Mouse (Mus musculus): ENCODE measurements at regions not wholly inside any gene's neighbourhood (a gene's known extent, or its start where the extent isn't known, plus 50 kb on each side); places are given as distances from the start of the nearest gene placed in this dataset.

GRCm38 (mm10) chr15:62130530-62130929 lies 1207.7 kb upstream of the A1bg start:
- H3K4me1 ChIP-seq (ENCODE audit: control insufficient read depth, insufficient read depth, low read length): peaks cover 2% of the 10 kb centered on the region; the same call in 1 of the 2 replicates
- WGBS: 53% methylated on average over 2 of the region's 4 CpGs

GRCm38 (mm10) chr15:62128546-62129212 lies 1205.9 kb upstream of the A1bg start:
- peaks cover 2% of the 10 kb centered on the region; the same call in 1 of the 2 replicates for H3K4me1 ChIP-seq (ENCODE audit: control insufficient read depth, insufficient read depth, low read length)
- H3K9ac ChIP-seq (replicated peaks; ENCODE audit: low read length): no peak overlapping the region
- no peak overlapping the region for H3K4me3 ChIP-seq (ENCODE audit: low read depth, low read length)
- no peaks in the 10 kb centered on the region for H3K27me3 ChIP-seq (ENCODE audit: control insufficient read depth, insufficient read depth, low read length)
- H3K36me3 ChIP-seq (replicated peaks; ENCODE audit: control insufficient read depth, insufficient read depth, low read depth, low read length): no peaks in the 10 kb centered on the region
- no peaks in the 10 kb centered on the region for H3K9me3 ChIP-seq (replicated peaks; ENCODE audit: control insufficient read depth, low read length)
- WGBS: 48% methylated on average over 11 of the region's 11 CpGs
- no peak overlapping the region for H3K27ac ChIP-seq (replicated peaks; ENCODE audit: low read depth, low read length)
- no peak for ATAC-seq (replicated peaks; ENCODE audit: insufficient number of reproducible peaks, low FRiP score, low TSS enrichment, low read depth)
- DNase-seq (ENCODE audit: low spot score): peak; percentile 25
- H3K4me2 ChIP-seq (ENCODE audit: low read depth, low read length): no peak overlapping the region

More at GRCm38 (mm10) chr15:62130530-62130929, 1207.7 kb upstream of the A1bg start:
- Histone ChIP-seq H3K27ac (replicated peaks; ENCODE audit: low read depth, low read length) (no peak overlapping the region), H3K9me3 (replicated peaks; ENCODE audit: control insufficient read depth, low read length) (no peaks in the 10 kb centered on the region), H3K4me3 (ENCODE audit: low read depth, low read length) (no peak overlapping the region), H3K4me2 (ENCODE audit: low read depth, low read length) (no peak overlapping the region), H3K27me3 (ENCODE audit: control insufficient read depth, insufficient read depth, low read length) (no peaks in the 10 kb centered on the region), H3K36me3 (replicated peaks; ENCODE audit: control insufficient read depth, insufficient read depth, low read depth, low read length) (no peaks in the 10 kb centered on the region), H3K9ac (replicated peaks; ENCODE audit: low read length) (no peak overlapping the region)
- no peak for DNase-seq (ENCODE audit: low spot score)
- ATAC-seq (replicated peaks; ENCODE audit: insufficient number of reproducible peaks, low FRiP score, low TSS enrichment, low read depth): no peak

DNA sequence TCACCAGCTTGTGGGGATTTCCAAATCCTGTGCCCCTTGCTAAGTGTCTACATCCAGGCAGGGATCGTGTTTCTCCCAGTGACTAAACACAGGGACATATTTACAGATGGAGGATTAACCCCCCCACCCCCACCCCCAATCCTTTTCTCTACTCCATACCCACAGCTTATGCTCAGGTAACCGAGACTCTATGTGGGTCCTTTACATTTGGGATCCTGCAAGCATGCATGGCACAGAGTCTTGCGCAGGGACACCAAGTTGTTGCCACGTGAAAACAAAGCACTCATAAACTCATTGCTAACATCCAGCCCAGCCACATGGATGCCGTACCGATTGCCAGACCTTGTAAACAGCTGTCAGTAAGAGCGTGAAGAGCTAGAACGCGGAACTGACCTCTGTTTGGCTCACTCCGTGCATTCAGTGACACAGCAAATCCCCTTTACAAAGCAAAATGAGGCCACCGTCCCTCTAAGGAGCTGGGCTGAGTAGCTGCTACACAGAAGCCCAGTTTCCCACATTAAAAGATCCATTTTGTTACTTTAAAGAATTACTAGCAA lies 1204.9 kb upstream of the A1bg start:
- Histone ChIP-seq H3K4me2 (ENCODE audit: low read depth, low read length) (no peak overlapping the region), H3K4me1 (ENCODE audit: control insufficient read depth, insufficient read depth, low read length) (peaks cover 2% of the 10 kb centered on the region; the same call in 1 of the 2 replicates), H3K9me3 (replicated peaks; ENCODE audit: control insufficient read depth, low read length) (no peaks in the 10 kb centered on the region), H3K27ac (replicated peaks; ENCODE audit: low read depth, low read length) (no peak overlapping the region), H3K4me3 (ENCODE audit: low read depth, low read length) (no peak overlapping the region), H3K27me3 (ENCODE audit: control insufficient read depth, insufficient read depth, low read length) (no peaks in the 10 kb centered on the region), H3K36me3 (replicated peaks; ENCODE audit: control insufficient read depth, insufficient read depth, low read depth, low read length) (no peaks in the 10 kb centered on the region), H3K9ac (replicated peaks; ENCODE audit: low read length) (no peak overlapping the region)
- ATAC-seq (replicated peaks; ENCODE audit: insufficient number of reproducible peaks, low FRiP score, low TSS enrichment, low read depth) (0 out of 2 replicates have a peak, but pooled peaks have one; percentile 36), DNase-seq (ENCODE audit: low spot score) (peak; percentile 36)
- WGBS: 47% methylated on average over 11 of the region's 11 CpGs

DNA sequence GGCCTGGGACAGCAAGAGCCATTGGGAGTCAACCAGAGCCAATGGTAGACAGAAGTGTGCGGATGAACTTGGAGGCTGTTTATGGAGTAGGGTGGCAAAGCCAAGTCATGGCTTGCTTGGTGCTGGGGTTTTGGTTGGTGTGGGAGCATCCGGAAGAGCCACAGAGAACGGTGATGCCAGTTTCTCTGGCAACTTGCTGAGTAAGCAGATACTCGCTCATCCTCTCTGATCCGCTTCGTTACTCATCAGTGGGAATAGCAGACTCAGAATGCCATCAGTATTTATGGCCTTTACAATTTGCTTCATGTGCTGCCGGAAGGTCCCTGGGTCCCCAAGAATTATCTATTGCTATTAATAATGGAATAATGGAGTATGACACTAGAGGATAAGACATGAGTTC lies 1202.9 kb upstream of the A1bg start:
- H3K36me3 ChIP-seq (replicated peaks; ENCODE audit: control insufficient read depth, insufficient read depth, low read depth, low read length): no peaks in the 10 kb centered on the region
- H3K4me1 ChIP-seq (ENCODE audit: control insufficient read depth, insufficient read depth, low read length): peaks cover 2% of the 10 kb centered on the region; the same call in 1 of the 2 replicates
- no peak for ATAC-seq (replicated peaks; ENCODE audit: insufficient number of reproducible peaks, low FRiP score, low TSS enrichment, low read depth)
- H3K9ac ChIP-seq (replicated peaks; ENCODE audit: low read length): no peak overlapping the region
- 92% methylated on average over 7 of the region's 7 CpGs for WGBS
- no peak overlapping the region for H3K4me3 ChIP-seq (ENCODE audit: low read depth, low read length)
- DNase-seq (ENCODE audit: low spot score): no peak
- H3K27me3 ChIP-seq (ENCODE audit: control insufficient read depth, insufficient read depth, low read length): no peaks in the 10 kb centered on the region
- H3K9me3 ChIP-seq (replicated peaks; ENCODE audit: control insufficient read depth, low read length): no peaks in the 10 kb centered on the region
- H3K27ac ChIP-seq (replicated peaks; ENCODE audit: low read depth, low read length): no peak overlapping the region
- no peak overlapping the region for H3K4me2 ChIP-seq (ENCODE audit: low read depth, low read length)

DNA sequence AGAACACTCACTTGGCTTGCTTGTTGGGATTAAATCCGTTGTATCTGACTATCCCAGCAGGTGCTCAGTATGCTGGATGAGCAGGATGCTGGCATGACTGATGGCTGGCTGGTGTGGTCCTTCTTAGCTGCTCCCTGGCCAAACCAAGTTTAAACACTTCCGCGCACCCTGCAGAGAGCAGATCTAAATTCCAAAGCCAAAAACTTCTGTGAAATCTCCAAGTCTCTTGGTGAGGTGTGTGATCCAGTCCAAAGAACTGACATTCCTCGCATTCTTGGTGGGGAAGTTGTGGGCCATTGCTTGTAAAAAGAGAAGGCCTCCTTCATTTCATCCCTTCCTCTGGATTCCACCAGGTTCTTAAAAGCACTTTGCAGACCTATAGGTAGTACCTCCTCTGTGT lies 1200.9 kb upstream of the A1bg start:
- no peak for DNase-seq (ENCODE audit: low spot score)
- H3K4me3 ChIP-seq (ENCODE audit: low read depth, low read length): no peak overlapping the region
- H3K9me3 ChIP-seq (replicated peaks; ENCODE audit: control insufficient read depth, low read length): no peaks in the 10 kb centered on the region
- no peak overlapping the region for H3K27ac ChIP-seq (replicated peaks; ENCODE audit: low read depth, low read length)
- 70% methylated on average over 4 of the region's 4 CpGs for WGBS
- no peak overlapping the region for H3K9ac ChIP-seq (replicated peaks; ENCODE audit: low read length)
- H3K36me3 ChIP-seq (replicated peaks; ENCODE audit: control insufficient read depth, insufficient read depth, low read depth, low read length): no peaks in the 10 kb centered on the region
- no peaks in the 10 kb centered on the region for H3K27me3 ChIP-seq (ENCODE audit: control insufficient read depth, insufficient read depth, low read length)
- peaks cover 2% of the 10 kb centered on the region; the same call in 1 of the 2 replicates for H3K4me1 ChIP-seq (ENCODE audit: control insufficient read depth, insufficient read depth, low read length)
- H3K4me2 ChIP-seq (ENCODE audit: low read depth, low read length): no peak overlapping the region
- no peak for ATAC-seq (replicated peaks; ENCODE audit: insufficient number of reproducible peaks, low FRiP score, low TSS enrichment, low read depth)

GRCm38 (mm10) chr15:62122265-62123023 lies 1199.6 kb upstream of the A1bg start:
- Histone ChIP-seq H3K36me3 (replicated peaks; ENCODE audit: control insufficient read depth, insufficient read depth, low read depth, low read length) (no peaks in the 10 kb centered on the region), H3K27me3 (ENCODE audit: control insufficient read depth, insufficient read depth, low read length) (no peaks in the 10 kb centered on the region), H3K9me3 (replicated peaks; ENCODE audit: control insufficient read depth, low read length) (no peaks in the 10 kb centered on the region), H3K4me3 (ENCODE audit: low read depth, low read length) (no peak overlapping the region), H3K4me2 (ENCODE audit: low read depth, low read length) (no peak overlapping the region), H3K9ac (replicated peaks; ENCODE audit: low read length) (no peak overlapping the region), H3K4me1 (ENCODE audit: control insufficient read depth, insufficient read depth, low read length) (peaks cover 2% of the 10 kb centered on the region; the same call in 1 of the 2 replicates), H3K27ac (replicated peaks; ENCODE audit: low read depth, low read length) (no peak overlapping the region)
- ATAC-seq (replicated peaks; ENCODE audit: insufficient number of reproducible peaks, low FRiP score, low TSS enrichment, low read depth) (no peak), DNase-seq (ENCODE audit: low spot score) (no peak)
- 90% methylated on average over 9 of the region's 9 CpGs for WGBS

DNA sequence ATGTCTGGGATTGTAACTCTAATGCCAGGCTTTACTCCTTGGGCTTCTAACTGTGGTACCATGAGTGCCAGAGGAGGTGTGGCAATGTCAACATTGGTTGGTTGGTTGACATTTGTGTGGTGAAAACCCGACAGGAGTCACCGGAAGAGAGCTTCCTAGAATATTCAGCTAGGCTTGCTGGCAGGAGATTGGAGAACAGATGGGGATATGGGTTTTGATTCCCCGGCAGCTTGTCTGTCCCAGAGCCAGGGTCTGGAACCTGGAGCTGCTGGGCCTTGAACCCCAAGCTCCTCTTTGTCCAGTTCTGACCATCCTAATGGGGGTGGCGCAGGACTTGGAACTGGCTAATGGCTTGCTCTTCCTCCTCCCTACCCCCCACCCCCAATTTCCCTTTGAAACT lies 1198.9 kb upstream of the A1bg start:
- H3K27me3 ChIP-seq (ENCODE audit: control insufficient read depth, insufficient read depth, low read length): no peaks in the 10 kb centered on the region
- no peak overlapping the region for H3K9ac ChIP-seq (replicated peaks; ENCODE audit: low read length)
- no peak overlapping the region for H3K27ac ChIP-seq (replicated peaks; ENCODE audit: low read depth, low read length)
- 90% methylated on average over 4 of the region's 4 CpGs for WGBS
- no peaks in the 10 kb centered on the region; the same call in 1 of the 2 replicates for H3K4me1 ChIP-seq (ENCODE audit: control insufficient read depth, insufficient read depth, low read length)
- DNase-seq (ENCODE audit: low spot score): no peak
- no peak overlapping the region for H3K4me3 ChIP-seq (ENCODE audit: low read depth, low read length)
- H3K36me3 ChIP-seq (replicated peaks; ENCODE audit: control insufficient read depth, insufficient read depth, low read depth, low read length): no peaks in the 10 kb centered on the region
- no peaks in the 10 kb centered on the region for H3K9me3 ChIP-seq (replicated peaks; ENCODE audit: control insufficient read depth, low read length)
- H3K4me2 ChIP-seq (ENCODE audit: low read depth, low read length): no peak overlapping the region
- no peak for ATAC-seq (replicated peaks; ENCODE audit: insufficient number of reproducible peaks, low FRiP score, low TSS enrichment, low read depth)

DNA sequence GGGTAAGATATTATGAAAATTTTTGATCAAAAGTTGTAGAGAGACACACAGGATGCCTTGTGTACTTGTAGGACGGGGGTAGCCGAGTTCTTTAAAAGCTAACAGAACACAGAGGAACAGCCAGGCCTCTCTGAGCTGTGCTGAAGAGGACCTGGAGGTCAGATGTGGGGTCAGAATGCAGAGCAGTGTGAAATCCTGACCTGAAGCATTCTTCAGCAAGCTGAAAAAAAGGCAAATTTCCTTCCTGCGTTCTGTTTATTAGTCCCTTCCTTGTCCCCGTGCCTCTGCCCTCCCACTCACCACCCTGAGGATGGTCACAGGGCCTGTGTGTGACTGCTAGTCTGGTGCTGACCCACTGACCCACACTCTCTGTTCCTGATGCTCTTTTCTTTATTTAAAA lies 1197.9 kb upstream of the A1bg start:
- H3K27me3 ChIP-seq (ENCODE audit: control insufficient read depth, insufficient read depth, low read length): no peaks in the 10 kb centered on the region
- WGBS: 10% methylated on average over 4 of the region's 4 CpGs
- no peak for ATAC-seq (replicated peaks; ENCODE audit: insufficient number of reproducible peaks, low FRiP score, low TSS enrichment, low read depth)
- H3K4me2 ChIP-seq (ENCODE audit: low read depth, low read length): no peak overlapping the region
- DNase-seq (ENCODE audit: low spot score): no peak
- H3K4me3 ChIP-seq (ENCODE audit: low read depth, low read length): no peak overlapping the region
- H3K27ac ChIP-seq (replicated peaks; ENCODE audit: low read depth, low read length): no peak overlapping the region
- H3K9me3 ChIP-seq (replicated peaks; ENCODE audit: control insufficient read depth, low read length): no peaks in the 10 kb centered on the region
- H3K9ac ChIP-seq (replicated peaks; ENCODE audit: low read length): no peak overlapping the region
- no peaks in the 10 kb centered on the region; the same call in 1 of the 2 replicates for H3K4me1 ChIP-seq (ENCODE audit: control insufficient read depth, insufficient read depth, low read length)
- no peaks in the 10 kb centered on the region for H3K36me3 ChIP-seq (replicated peaks; ENCODE audit: control insufficient read depth, insufficient read depth, low read depth, low read length)

All from embryonic facial prominence, embryonic 11.5 days (tissue).